Mouse (Mus musculus) thymus, adult 2 months (tissue): ENCODE data around the gene Serinc5.

Experiments
- CTCF ChIP-seq: fragments of 200-500 bp; IDR thresholded peaks from 2 replicates; pipeline ENCODE4 v1.5.1; 2012; ENCODE audit warnings: mild to moderate bottlenecking, control low read depth, low read length, moderate library complexity, borderline replicate concordance; ENCODE audit not compliant: control insufficient read depth, poor library complexity, insufficient read depth; ENCODE audit errors: extremely low read depth
- POLR2A ChIP-seq: fragments of 200-500 bp; IDR thresholded peaks from 2 replicates; pipeline ENCODE4 v1.6.1; 2012; ENCODE audit warnings: mild to moderate bottlenecking, low read length, control low read depth, moderate library complexity; ENCODE audit not compliant: control insufficient read depth, poor library complexity, insufficient read depth; ENCODE audit errors: extremely low read depth

DNA sequence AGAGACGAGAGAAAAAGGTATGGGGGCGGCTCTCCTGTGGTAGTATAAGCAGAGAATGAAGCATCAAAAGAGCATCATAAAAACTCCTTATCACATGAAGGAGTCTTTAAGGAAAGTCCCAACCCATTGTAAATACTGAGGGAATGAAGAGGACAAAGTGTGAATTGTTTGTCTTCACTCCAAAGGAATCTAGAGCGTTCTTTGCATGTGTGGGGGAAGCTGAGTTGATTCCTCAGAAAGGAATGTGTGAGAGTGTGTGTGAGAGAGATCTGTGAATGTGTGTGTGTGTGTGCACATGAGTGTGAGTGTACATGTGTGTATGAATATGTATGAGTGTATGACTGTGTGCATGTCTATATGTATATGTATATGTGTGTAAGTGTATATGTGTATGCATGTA is 22.2 kb upstream of the Serinc5 start:
- TF ChIP-seq POLR2A (no peak), CTCF (no peak)
